Mouse (Mus musculus) lung, postnatal 0 days (tissue): ENCODE measurements around the gene Acer2. TPM values are rescaled to one million over a fixed set of nuclear protein-coding genes. Genes with fewer than 3 reads are reported as not detected.
A peak's percentile ranks its signal among the peaks of the same experiment; 100 is the strongest.

Experiments
- ATAC-seq: fragments of 200-750 bp; cut with Nextera tagmentation; 2 replicates; pipeline ENCODE4 v1.8.0; 2017; ENCODE audit warnings: moderate library complexity
- DNase-seq: peaks from one replicate; pipeline ENCODE4 v3.0.0-alpha.2; 2016; ENCODE audit warnings: low spot score
- H3K27ac ChIP-seq: fragments of 300-500 bp; sonication (generic); 2 replicates; pipeline ENCODE4 v1.5.1; 2014; ENCODE audit warnings: antibody characterized with exemption, mild to moderate bottlenecking, low read length, mixed read lengths
- H3K27me3 ChIP-seq: fragments of 300-500 bp; sonication (generic); replicated peaks from 2 replicates; pipeline ENCODE4 v1.6.1; 2014; ENCODE audit warnings: low read length, mixed read lengths; ENCODE audit not compliant: insufficient read depth
- H3K36me3 ChIP-seq: fragments of 300-500 bp; sonication (generic); 2 replicates; pipeline ENCODE4 v1.6.1; 2014; ENCODE audit warnings: low read length, mixed read lengths; ENCODE audit not compliant: insufficient read depth
- H3K4me1 ChIP-seq: fragments of 300-500 bp; sonication (generic); 2 replicates; pipeline ENCODE4 v1.6.1; 2014; ENCODE audit warnings: antibody characterized with exemption, low read depth, low read length, mixed read lengths; ENCODE audit not compliant: insufficient read depth
- H3K4me2 ChIP-seq: fragments of 300-500 bp; sonication (generic); replicated peaks from 2 replicates; pipeline ENCODE4 v1.6.1; 2014; ENCODE audit warnings: low read depth, mild to moderate bottlenecking, low read length, moderate library complexity, mixed read lengths
- H3K4me3 ChIP-seq: fragments of 300-500 bp; sonication (generic); 2 replicates; pipeline ENCODE4 v1.5.1; 2014; ENCODE audit warnings: low read depth, low read length
- H3K9ac ChIP-seq: fragments of 300-500 bp; sonication (generic); replicated peaks from 2 replicates; pipeline ENCODE4 v1.6.1; 2014; ENCODE audit warnings: low read depth, mild to moderate bottlenecking
- H3K9me3 ChIP-seq: fragments of 300-500 bp; sonication (generic); 2 replicates; pipeline ENCODE4 v1.6.1; 2016; ENCODE audit warnings: low read length, mixed read lengths
- CTCF ChIP-seq: IDR thresholded peaks from 2 replicates; pipeline ENCODE4 v1.5.1; 2016; ENCODE audit warnings: antibody characterized with exemption, mild to moderate bottlenecking
- EP300 ChIP-seq: IDR thresholded peaks from 2 replicates; pipeline ENCODE4 v1.6.1; 2016; ENCODE audit warnings: antibody characterized with exemption, mild to moderate bottlenecking, control low read depth
- WGBS: fragments of 180-500 bp; shearing (Covaris S2); extraction: QIAGEN DNeasy Blood & Tissue Kit; methylation state at CpG from one replicate; pipeline ENCODE4 v1.1.7; 2014; 5-methylcytosine and 5-hydroxymethylcytosine counted together
- polyA plus RNA-seq: library from polyadenylated mRNA; unstranded; fragments of >200 nt; fragmentation: Nextera tagmentation; extraction: Ambion mirVana; gene quantifications from 2 replicates; pipeline ENCODE4 v1.2.1, GENCODE M21; 2015

Gene Acer2
- polyA plus RNA-seq, 1 experiment from 2014 or later: 92.9 TPM

GRCm38 (mm10) chr4:86936217-86936616 lies 62.0 kb downstream of the Acer2 start:
- no peaks in the 10 kb centered on the region for H3K9me3 ChIP-seq
- H3K4me3 ChIP-seq: no peak overlapping the region
- no peak for DNase-seq
- ATAC-seq: no peak
- no peak overlapping the region for H3K4me2 ChIP-seq
- 89% methylated on average over 9 of the region's 9 CpGs for WGBS
- H3K27me3 ChIP-seq: no peaks in the 10 kb centered on the region
- no peaks in the 10 kb centered on the region for H3K36me3 ChIP-seq
- no peak overlapping the region for H3K9ac ChIP-seq
- no peak overlapping the region for H3K27ac ChIP-seq
- no peak for TF ChIP-seq EP300
- no peak for TF ChIP-seq CTCF
- no peaks in the 10 kb centered on the region for H3K4me1 ChIP-seq

GRCm38 (mm10) chr4:86936706-86937105 lies 62.5 kb downstream of the Acer2 start:
- TF ChIP-seq EP300 (no peak), CTCF (no peak)
- ATAC-seq (no peak), DNase-seq (no peak)
- WGBS: 46% methylated on average over 3 of the region's 3 CpGs
- Histone ChIP-seq H3K4me1 (no peaks in the 10 kb centered on the region), H3K4me2 (no peak overlapping the region), H3K9ac (no peak overlapping the region), H3K9me3 (no peaks in the 10 kb centered on the region), H3K27me3 (no peaks in the 10 kb centered on the region), H3K36me3 (no peaks in the 10 kb centered on the region), H3K4me3 (no peak overlapping the region), H3K27ac (no peak overlapping the region)

- Histone ChIP-seq H3K4me1 (no peaks in the 10 kb centered on the region), H3K4me3 (no peak overlapping the region), H3K27me3 (no peaks in the 10 kb centered on the region), H3K9ac (no peak overlapping the region), H3K27ac (no peak overlapping the region), H3K36me3 (no peaks in the 10 kb centered on the region), H3K4me2 (no peak overlapping the region), H3K9me3 (no peaks in the 10 kb centered on the region)
- ATAC-seq (no peak), DNase-seq (no peak)
- 70% methylated on average over 6 of the region's 6 CpGs for WGBS
- no peak for TF ChIP-seq CTCF
- no peak for TF ChIP-seq EP300
Measured at GRCm38 (mm10) chr4:86942656-86943055, 68.5 kb downstream of the Acer2 start.

- Histone ChIP-seq H3K9ac (no peak overlapping the region), H3K4me3 (no peak overlapping the region), H3K9me3 (no peaks in the 10 kb centered on the region), H3K4me2 (no peak overlapping the region), H3K27ac (no peak overlapping the region), H3K27me3 (no peaks in the 10 kb centered on the region), H3K4me1 (no peaks in the 10 kb centered on the region), H3K36me3 (no peaks in the 10 kb centered on the region)
- TF ChIP-seq CTCF (no peak), EP300 (no peak)
- 41% methylated on average over 6 of the region's 6 CpGs for WGBS
- no peak for ATAC-seq
- DNase-seq: no peak
Measured at GRCm38 (mm10) chr4:86943296-86943695, 69.1 kb downstream of the Acer2 start.

- no peaks in the 10 kb centered on the region for H3K36me3 ChIP-seq
- H3K27me3 ChIP-seq: no peaks in the 10 kb centered on the region
- no peak overlapping the region for H3K27ac ChIP-seq
- H3K4me1 ChIP-seq: no peaks in the 10 kb centered on the region
- H3K9me3 ChIP-seq: no peaks in the 10 kb centered on the region
- DNase-seq (no peak), ATAC-seq (no peak)
- H3K4me3 ChIP-seq: no peak overlapping the region
- 54% methylated on average over 1 of the region's 1 CpGs for WGBS
- TF ChIP-seq EP300: no peak
- TF ChIP-seq CTCF: no peak
- H3K4me2 ChIP-seq: no peak overlapping the region
- H3K9ac ChIP-seq: no peak overlapping the region
Measured at GRCm38 (mm10) chr4:86948794-86949193, 74.6 kb downstream of the Acer2 start.

- no peaks in the 10 kb centered on the region for H3K4me1 ChIP-seq
- no peaks in the 10 kb centered on the region for H3K9me3 ChIP-seq
- peak; percentile 27 for TF ChIP-seq CTCF
- TF ChIP-seq EP300: no peak
- 53% methylated on average over 5 of the region's 5 CpGs for WGBS
- no peak for ATAC-seq
- no peak overlapping the region for H3K4me2 ChIP-seq
- no peak overlapping the region for H3K27ac ChIP-seq
- no peaks in the 10 kb centered on the region for H3K27me3 ChIP-seq
- no peak overlapping the region for H3K9ac ChIP-seq
- DNase-seq: no peak
- H3K4me3 ChIP-seq: no peak overlapping the region
- H3K36me3 ChIP-seq: no peaks in the 10 kb centered on the region
Measured at GRCm38 (mm10) chr4:86953519-86953918, 79.3 kb downstream of the Acer2 start.

- no peaks in the 10 kb centered on the region for H3K27me3 ChIP-seq
- no peaks in the 10 kb centered on the region for H3K36me3 ChIP-seq
- no peak for ATAC-seq
- 45% methylated on average over 4 of the region's 4 CpGs for WGBS
- no peaks in the 10 kb centered on the region for H3K4me1 ChIP-seq
- H3K9ac ChIP-seq: no peak overlapping the region
- no peak overlapping the region for H3K4me3 ChIP-seq
- TF ChIP-seq EP300: no peak
- DNase-seq: no peak
- H3K4me2 ChIP-seq: no peak overlapping the region
- no peaks in the 10 kb centered on the region for H3K9me3 ChIP-seq
- no peak overlapping the region for H3K27ac ChIP-seq
Measured at GRCm38 (mm10) chr4:86955448-86955847, 81.3 kb downstream of the Acer2 start.
